Mouse (Mus musculus) common myeloid progenitor, adult 5-6 weeks (primary cell): ENCODE data around the gene Runx3. TPM values are rescaled to one million over a fixed set of nuclear protein-coding genes. Genes with fewer than 3 reads are reported as not detected.

Experiments
- ATAC-seq: replicated peaks from 2 replicates; pipeline ENCODE4 v1.8.0; 2016; ENCODE audit warnings: low read depth, mild to moderate bottlenecking, moderate TSS enrichment, inconsistent platforms; ENCODE audit not compliant: poor library complexity, severe bottlenecking
- total RNA-seq: library from RNA; stranded (forward); fragments of 200-1000, 187-1606 nt; gene quantifications from 2 replicates; pipeline ENCODE4 v1.2.3, GENCODE M21; 2017

The Runx3 gene
- 8.9 and 20.1 TPM in 2 replicates for total RNA-seq

DNA sequence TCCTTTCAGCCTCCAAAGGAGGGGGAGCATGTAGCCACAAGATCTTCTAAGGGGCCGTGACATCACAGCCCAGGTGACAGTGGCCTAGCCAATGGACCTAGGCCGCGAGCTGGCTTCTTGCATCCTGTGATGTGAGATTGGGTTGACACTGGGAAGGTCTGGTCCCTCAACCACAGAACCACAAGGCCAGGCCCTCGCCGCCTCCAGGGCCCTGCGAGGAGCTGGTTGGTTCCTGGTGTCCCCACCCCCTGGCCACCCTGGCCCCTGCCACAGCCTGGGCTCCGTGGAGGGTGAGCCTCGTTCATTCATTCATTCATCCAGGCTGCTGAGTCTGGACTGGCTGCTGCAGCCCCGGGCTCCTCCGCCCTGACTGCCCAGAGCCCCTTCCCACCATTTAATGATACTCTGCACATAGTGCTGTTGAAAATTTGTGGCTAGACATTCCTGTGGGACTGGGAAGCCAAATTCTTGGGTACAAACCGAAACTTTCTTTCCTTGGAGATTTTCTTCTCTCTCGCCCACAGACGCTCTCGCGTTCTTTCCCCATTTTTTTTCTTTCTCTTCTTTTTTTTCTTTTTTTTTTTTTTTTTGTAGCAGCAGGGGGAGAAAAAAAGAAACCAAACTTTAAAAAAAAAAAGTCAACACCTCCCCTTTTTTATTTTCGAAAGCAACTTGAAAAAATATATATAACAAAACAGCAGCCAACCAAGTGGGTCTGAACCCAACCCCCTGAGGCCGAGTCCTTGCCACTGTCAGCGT lies at the start of gene Runx3:
TSS of gene Runx3 (plus strand) at position 311 of the 759 bp plus-strand sequence.
- ATAC-seq, result peak; percentile 94

DNA sequence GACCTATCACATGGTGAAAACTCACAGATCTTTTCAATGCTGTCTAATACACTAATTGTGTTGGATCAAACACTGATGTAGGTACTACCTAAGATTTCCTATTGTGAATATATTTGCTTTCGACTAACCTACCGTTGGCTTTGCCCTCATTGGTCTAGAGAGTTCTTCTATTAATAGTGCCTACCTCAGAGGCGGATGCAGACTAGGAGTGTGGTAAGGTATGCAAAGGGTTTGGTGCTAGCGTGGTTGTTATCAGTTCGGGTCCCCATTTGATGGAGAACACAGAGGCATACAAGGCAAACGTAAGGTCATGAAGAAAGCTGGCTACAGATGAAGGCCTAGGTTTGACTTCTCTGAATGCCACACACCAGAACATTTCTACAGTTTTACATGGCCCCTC lies 47.8 kb upstream of the Runx3 start:
- ATAC-seq, result no peak

DNA sequence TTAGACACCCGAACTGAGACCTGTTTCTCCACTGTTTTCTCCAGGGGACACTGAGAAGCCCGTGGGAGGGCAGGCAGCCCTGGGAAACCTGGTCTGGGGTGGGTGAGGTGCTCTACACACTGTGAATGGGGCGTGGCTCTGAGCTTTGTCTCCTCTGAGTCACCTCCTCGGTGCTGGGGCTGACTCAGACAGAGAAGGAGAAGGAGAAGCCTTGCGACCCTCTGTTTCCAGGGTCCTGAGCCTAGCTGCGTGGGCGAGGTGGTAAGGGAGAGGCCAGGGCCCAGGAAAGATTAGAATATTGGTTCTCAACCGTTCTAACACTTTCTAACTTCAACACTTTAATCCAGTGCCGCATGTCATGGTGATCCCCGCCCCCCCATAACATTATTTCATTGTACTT lies 46.9 kb upstream of the Runx3 start:
- no peak for ATAC-seq

DNA sequence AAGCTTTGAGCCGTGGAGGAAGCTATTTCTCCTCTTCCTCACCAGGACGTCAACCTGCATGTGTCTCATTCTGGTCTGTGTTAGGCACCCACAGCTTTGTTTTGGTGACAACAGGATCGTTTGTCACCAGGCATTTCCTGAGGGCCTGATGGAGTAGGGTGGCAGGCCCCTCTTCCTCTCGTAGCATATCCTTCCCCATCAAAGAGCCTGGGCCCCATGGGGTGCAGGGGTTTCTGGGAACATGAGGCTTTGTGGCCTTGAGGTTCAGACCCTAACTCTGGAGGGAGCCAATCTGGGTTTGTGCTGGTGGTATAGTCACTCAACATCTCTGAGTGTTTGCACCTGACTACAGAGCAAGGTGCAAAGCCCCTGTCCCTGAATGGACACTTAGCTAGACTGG lies 45.8 kb upstream of the Runx3 start:
- no peak for ATAC-seq

DNA sequence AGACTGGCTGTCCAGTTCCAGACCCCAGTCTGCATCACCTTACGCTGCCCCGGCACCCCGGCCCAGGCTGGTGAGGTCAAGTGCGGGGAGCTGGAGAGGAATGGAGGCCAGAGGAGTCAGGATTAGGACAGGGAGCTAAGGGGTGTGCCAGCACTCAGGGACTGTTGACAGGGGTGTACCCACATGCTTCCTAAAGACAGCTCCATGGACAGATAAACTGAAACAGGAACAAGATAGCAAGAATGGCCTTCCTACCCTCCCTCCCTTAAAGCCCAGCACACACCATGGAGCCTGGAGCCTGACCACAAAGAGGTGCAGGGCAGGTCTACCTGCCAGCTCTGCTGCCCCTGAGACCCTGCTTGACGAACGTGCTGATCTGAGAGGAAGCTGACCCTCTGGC lies 45.1 kb upstream of the Runx3 start:
- ATAC-seq, result peak; percentile 20; the same call in 1 of the 2 replicates

DNA sequence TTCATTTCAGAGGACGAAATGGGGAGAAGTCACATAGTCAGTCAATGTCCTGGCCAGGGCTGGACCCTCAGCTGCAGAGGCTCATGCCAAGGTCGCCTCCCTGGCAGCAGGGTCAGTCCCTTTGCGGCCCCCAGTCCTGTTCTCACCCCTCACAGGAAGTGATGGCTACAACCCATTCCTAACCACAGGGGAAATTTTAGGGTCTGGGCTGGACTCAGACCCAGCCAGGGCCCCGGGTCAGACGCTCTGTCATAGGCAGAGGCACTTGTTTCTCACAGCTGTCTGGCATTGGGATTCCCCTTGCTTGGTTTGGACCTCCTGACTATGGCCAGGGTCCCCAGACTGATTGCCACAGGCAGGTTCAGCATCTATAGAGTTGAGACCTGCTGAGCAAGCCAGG lies 43.8 kb upstream of the Runx3 start:
- no peak for ATAC-seq

DNA sequence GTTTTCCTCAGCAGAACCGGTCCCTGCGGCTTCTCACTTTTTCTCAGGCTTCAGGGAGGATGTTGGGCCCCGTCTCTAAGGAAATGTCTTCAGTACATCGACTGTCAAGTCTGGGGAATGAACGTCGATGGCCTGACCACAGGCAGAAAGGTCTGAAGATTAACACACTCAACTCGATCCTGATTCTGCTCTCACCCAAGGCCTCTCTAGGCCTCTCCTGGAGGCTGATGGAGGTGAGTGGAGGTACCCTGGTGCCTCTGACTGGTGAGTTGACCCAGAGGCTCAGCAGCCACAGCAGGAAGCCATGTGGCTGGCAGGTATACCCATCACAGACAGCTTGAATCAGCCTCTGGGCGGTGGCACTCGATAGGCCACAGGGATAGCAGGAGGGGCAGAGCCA lies 43.3 kb upstream of the Runx3 start:
- ATAC-seq, result no peak

DNA sequence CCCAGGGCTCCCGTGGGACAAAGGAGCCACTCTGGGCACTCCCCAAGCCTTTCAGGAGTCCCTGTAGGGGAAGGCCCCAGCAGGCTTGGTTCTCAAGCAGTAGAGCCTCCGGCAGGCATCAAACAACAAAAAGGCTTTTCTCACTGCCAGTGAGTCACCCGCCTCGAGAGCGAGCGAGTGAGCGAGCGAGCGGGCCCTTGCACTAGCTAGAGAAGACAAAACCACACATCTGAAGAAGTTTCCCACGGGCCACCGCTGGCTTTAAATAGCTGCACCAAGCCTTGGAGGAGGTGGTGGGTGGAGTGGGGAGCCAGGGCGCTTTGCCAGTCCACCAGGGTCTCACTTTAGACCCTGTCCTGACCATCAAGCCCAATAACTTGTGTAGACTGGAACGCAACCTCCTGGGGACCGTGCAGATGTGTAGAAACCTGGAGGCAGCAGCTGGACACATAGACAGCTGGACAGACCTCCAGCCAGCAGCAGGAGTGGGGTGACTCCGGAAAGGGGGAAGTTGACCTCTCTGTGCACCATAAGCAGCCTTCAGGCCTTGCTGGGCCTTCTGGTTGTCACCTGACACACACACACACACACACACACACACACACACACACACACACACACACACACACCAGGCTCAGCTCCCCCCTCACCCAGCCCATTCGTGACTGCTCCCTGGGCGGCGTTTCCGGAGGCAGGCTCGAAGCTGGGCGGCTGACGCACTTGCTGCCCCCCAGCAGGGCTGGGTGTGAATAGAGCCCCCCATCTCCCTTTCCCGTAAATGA lies 40.4 kb upstream of the Runx3 start:
- ATAC-seq, result peak; percentile 48

DNA sequence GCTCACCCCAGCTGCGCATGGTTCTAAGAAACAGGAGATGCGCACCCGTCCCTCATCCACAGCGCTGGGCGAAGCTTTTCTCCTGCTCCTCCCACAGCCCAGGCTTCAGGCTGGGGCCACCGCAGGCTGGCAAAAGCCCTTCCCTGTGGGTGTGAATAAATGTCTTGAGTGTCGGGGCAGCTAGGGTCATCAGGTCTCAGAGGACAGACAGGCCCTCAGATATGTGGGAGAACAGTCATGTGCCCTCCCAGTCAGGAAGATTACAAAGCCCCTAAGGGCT lies 39.9 kb upstream of the Runx3 start:
- no peak for ATAC-seq

DNA sequence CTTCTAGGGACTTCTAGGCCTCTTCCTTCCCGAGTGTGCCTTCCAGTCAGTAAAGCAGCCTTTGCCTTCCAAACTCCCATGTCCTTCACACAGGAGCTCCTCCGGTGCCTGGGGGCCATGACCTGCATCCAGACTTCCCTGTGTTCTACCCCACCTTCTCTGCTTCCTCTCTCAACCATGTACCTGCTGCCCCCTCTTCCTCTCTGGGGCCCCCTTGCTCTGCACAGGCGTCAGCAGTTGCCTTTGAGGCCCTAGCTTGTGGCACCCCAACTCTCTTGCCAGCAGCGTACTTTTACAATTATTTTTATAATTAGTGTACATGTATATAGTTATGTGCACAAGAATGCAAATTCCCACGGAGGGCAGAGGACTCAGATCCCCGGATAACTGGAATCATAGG lies 37.4 kb upstream of the Runx3 start:
- no peak for ATAC-seq

DNA sequence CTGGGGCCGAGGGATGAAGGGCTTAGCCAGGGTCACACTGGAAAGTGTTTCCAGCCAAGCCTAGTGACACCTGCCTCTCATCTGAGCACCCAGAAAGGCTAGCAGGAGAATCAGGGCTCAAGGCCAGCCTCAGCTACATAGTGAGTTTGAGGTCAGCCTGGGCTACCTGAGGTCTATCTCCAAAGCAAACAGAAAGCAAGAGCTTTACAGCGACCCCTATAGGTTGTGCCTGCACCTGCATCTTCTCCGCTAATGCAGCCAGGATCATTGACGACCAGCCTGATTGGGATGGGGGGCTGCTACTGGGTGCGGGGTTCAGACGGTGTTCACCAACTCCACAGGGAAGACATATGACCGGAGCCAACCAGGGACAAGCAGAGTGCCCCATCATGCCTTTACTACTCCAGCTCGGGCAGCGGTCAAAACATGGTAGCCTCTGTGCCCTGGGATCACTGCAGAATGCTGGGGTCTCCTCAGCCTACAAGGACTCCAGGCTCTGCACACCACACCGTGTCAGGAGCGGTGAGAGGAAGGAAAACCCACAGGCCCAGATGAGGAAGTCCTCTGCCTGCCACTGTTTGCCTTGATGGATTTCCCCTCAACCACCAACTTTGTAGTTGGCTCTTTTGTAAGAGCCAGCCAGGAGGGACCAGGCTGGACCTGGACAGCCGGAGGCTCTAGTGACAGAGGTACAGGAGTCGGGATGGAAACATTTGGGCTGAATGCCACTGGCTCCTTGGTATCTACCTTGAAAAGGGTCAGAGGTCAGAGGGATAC lies 35.2 kb upstream of the Runx3 start:
- peak; percentile 75 for ATAC-seq

DNA sequence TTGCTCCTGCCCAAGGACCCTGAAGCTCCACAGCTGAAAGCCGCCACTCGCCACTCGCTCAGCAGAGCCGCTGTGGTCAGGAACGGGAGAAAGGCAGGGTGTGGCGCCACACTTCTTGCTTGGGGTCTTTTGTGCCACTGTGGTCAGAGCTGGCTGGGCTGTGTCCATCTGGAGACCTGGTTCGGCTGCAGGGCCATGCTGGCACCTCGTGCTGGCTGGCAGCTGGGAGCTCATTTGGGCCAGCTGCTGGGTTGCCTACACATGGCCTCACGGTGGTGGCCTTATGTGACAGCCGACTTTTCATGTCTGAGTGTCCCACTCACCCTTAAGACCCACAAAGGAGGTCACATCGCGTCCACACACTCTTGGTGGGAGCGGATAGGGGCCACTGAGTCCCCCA lies 29.8 kb upstream of the Runx3 start:
- 0 out of 2 replicates have a peak, but pooled peaks have one; percentile 19 for ATAC-seq

DNA sequence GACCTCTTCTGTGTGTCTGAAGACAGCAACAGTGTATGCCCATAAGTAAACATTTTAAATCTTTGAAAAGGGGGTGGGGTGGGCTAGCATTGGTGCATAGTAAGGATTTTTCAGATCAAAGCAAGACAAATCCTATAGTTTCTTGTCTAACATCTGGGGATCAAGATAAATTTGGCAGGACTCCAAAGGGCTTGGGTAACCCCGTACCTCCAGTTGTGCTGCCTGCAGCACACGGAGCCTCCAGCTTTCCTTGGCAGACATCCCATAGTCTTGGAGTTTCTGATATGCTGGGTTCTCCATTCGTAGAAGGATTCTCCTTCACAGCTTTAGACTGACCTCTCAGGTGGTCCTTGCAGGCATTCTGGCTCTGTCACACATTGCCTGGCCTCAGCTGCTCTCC lies 27.6 kb upstream of the Runx3 start:
- ATAC-seq, result no peak

DNA sequence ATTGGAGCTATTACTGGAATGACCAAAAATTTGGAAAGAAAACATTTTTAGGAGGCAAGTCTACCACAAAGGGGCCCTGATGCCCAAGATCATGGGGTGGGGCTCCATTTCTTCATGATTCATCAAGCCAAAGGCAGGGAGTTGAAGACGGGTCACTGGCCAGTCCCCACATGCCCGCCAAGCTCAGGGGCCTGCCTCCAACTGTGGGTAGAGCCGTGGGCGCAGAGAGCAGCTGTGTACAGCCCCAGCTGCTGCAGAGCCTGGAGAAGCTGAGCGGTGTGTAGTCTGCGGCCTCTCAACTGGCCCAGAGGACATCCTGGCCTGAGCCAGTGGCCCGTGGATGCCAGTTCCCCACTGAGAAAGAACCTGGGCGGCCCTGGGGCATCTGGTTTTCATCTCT lies 24.8 kb upstream of the Runx3 start:
- no peak for ATAC-seq

DNA sequence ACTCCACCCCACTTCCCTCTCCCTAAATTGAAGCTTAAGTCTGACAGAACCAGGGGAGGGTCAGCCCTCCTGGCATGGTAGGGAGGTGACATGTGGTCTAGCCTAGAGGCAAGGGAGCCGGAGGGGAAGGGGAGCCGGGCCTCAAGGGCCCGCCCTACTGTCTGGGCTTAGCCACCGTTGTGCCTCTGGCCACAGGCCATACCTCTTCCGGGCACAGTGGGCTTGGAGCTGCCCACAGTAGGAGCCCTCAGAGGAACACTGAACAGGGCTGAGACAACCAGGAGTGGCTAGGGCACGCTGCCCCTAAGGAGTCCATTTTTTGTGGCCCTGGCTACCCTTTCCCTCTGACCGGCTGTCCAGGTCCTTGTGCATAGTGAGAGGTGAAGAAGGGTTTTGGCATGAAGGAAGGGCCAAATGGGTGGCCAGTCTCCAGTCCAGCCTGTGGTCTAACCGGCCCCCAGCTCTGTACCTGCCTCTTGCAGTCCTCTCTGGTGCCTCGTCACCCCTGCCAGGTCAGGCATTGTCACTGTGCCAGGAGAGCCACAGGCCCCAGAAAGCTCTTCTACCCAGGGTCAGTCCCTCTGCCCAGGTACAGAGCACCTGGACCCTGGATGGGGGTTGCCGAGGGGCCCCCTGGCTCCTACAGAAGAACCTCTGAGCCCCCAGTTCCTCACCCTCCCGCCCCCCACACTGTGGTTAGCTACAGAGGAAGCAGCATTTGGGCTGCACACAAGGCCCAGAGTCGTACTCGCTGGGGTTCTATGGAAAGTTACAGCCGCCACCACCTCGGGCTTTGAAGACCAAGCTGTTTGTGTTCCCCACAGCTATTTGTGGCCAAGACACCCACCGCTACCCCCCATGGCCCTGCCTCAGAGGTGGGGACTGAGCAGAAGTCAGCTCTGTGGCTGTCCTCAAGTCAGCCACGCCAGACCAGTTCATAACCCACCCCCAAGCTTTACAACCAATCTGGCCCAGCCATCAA lies 22.3 kb upstream of the Runx3 start:
- peak; percentile 63 for ATAC-seq

DNA sequence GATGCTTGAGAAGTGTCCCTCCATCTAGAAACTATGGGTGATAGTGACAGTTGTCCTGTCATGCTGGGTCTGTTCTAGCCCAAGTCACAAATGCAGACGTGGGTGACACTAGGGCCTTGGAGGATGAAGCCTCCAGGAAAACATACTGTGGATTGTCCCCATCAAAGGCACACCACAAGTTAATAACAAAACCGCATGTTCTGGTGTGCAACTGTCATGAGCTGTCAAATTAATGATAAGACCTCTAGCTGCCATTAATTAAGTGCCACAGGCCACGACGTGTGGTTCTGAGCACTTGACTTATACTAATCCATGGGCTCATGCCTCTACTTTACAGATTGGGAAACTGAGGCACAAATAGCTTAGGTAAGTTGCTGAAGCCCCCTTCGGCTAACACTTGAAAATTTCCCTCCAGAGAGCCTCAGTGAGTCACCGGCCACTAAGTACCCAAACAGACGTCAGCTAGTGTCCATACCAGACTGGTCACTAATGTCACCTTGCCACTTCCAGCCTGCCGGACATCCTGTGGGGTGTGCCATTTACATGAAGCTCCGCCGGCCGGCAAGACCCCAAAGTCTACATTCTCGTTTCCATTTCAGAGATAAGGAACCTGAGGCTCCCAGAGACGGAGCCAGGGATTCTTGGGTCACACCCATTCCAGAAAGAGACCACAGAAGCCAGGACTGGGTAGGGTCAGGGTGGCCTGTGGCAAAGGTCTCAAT lies 18.3 kb upstream of the Runx3 start:
- ATAC-seq, result peak; percentile 19

DNA sequence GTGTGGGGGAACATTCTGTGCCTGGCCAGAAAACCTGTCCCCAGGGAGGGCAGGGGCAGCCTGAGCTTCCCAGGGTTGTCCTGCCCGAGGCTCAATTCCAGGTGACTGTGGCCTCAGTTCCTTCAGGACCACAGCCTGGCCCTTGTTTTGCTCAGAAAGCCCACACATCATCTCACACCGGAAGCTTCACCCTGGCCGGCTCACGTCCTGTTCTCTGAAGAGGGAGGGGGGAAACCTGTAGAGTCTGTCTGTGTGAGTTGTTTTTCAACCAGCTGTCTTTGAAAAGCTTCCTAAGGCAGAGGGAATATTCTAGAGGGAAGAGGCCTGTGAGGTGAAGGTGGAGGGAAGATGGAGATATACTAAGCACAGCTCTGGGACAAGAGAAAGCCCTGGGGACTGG lies 17.7 kb upstream of the Runx3 start:
- no peak for ATAC-seq

DNA sequence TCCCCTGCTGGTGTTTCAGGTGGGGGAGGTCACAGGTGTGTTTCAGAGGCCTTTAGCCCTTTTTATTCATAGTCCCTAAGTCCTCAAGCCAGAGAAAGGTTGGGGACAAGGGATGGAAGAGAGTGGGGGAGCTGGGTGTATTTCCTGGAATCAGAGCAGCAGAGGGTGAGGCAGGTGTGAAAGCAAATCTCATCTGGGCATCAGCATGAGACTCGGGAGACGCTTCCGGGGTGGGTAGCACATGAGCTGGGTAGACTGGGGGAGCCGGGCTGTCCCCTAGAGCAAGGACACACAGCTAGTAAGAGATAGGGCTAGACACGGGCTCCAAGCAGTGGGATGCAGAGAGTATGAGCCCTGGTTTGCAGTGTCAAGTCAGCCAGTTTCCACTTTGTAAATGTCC lies 16.7 kb upstream of the Runx3 start:
- ATAC-seq, result no peak

DNA sequence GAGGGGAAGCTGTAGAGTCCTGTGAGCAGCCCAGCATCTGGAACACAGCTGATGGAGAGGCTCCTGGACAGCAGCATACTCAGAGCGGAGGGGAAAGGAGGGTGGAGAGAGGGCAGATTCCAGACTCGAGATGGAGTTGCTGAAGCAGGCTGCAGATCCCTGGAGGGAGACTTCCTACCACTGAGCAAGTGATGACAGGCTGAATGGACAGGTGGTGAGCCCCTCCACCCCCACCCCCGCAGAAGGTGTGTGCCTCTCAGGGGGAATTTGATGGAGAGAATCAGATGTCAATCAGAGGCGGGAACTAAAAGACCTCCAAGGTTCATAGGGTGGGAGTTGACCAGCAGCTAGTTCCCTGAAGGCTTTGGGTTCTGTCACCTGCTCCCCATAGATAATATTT lies 13.5 kb upstream of the Runx3 start:
- no peak for ATAC-seq
